Mouse (Mus musculus): ENCODE results near the gene Klf3. TPM values are rescaled to one million over a fixed set of nuclear protein-coding genes. Genes with fewer than 3 reads are reported as not detected.

Klf3 gene
- polyA plus RNA-seq (2012; rRNA removed) (34.2 and 42.8 TPM in 2 replicates), polyA plus RNA-seq (2014; fragmentation: Nextera tagmentation; extraction: Ambion mirVana) (69.8 and 83.9 TPM in 2 replicates)

DNA sequence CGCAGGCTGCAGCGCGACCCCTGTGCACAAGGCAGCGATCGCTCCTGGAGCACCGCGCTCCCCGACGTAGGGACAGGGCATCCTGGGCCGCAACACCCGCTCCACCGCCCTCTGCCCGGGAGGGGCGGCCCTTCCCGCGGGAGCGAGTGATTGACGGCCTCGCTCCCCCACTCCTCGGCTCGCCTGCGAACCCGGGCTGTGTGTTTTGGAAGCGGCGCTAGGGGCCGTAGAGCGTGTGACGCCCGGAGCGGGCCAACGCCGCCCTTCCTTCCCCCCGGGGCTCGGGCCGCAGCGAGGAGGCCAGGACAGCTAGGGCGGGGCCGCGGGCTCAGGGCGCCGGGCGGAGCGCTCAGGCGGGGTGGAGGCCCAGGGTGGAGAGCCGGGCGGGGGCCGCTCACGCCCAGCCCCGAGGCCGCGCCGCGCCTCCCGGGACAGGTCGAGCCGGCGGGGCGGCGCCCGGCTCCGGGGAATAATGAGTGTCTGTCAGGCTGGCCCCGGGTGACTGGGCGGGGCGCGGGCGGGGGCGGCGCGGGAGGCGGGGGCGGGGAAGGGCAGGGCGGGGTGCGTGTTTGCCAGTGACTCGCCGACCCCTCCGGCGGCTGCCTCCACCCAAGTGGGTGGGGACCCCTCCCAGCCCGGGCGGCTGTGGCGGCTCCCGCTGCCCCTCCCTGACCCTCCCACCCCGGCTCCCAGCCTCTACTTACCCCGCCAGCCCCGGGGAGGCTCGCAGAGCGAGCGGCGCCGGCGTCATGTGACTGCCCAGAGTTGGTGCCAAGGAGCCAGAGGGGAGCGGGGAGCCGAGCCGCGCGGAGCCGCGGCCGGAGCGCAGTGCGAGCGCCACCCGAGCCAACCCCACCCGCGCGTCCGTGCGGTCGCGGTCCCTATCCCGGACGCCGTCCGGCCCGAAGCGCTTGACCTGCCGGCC is at the start of gene Klf3:
Gene Klf3, plus strand, starts transcription at position 594 of the 925 bp plus-strand sequence.
- no peaks in the 10 kb centered on the region; the same call in 1 of the 2 replicates for H3K36me3 ChIP-seq (replicated peaks; ENCODE audit: control insufficient read depth, insufficient read depth, low read depth)
- peak within 1 kb of the TSS; percentile 88 for H3K4me2 ChIP-seq (ENCODE audit: low read depth)
- under 1% methylated on average over 92 of the region's 116 CpGs for WGBS (ENCODE audit: insufficient replicate concordance)
- TF ChIP-seq CTCF (IDR thresholded peaks at IDR 0.05; ENCODE audit: low read depth) (peak; percentile 25; the same call in 1 of the 2 replicates), EP300 (IDR thresholded peaks at IDR 0.05; ENCODE audit: low read depth) (0 out of 2 replicates have a peak, but pooled peaks have one; percentile 40)
- peaks cover 33 to 34% of the 10 kb centered on the region in 2 experiments for H3K4me1 ChIP-seq (replicated peaks; ENCODE audit: control insufficient read depth in 2 of 2, insufficient read depth in 2 of 2, low read length in 1 of 2)
- no peaks in the 10 kb centered on the region for H3K9me3 ChIP-seq (ENCODE audit: control insufficient read depth, low read length)
- H3K4me3 ChIP-seq (ENCODE audit: insufficient read depth in 1 of 2, low read depth in 2 of 2, low read length in 2 of 2) = peak within 1 kb of the TSS; percentile 97 to 98
- H3K27me3 ChIP-seq (ENCODE audit: control insufficient read depth, insufficient read depth, low read length) = peaks cover 6% of the 10 kb centered on the region; the same call in 1 of the 2 replicates
- DNase-seq (ENCODE audit: low read depth in 3 of 3, low spot score in 3 of 3) (peak; percentile 88 to 93 (median 92)), ATAC-seq (ENCODE audit: insufficient read depth) (peak; percentile 93)
- peak within 1 kb of the TSS; percentile 92 for H3K27ac ChIP-seq
- H3K9ac ChIP-seq (replicated peaks) = peak within 1 kb of the TSS; percentile 100

DNA sequence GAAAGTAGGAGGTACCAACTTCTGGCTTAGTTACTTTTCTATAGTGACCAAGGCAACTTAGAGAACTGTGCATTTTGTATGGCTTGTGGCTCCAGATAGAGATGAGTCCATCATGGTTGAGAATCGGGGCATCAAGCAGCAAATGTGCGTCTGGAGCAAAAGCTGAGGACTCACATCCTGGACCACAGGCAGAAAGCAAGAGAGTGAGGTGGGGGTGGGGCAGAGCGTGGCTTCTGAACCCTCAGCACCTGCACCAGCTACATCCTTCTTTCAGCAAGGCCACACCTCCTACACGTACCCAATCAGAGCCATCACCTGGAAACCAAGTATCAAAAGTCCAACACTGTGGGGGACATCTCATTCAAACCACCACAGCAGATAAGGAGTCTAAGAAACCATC is 40.9 kb upstream of the Klf3 start:
- Histone ChIP-seq H3K9ac (replicated peaks) (no peak overlapping the region), H3K27me3 (ENCODE audit: control insufficient read depth, insufficient read depth, low read length) (no peaks in the 10 kb centered on the region), H3K27ac (no peak overlapping the region), H3K9me3 (ENCODE audit: control insufficient read depth, low read length) (no peaks in the 10 kb centered on the region), H3K4me3 (ENCODE audit: insufficient read depth in 1 of 2, low read depth in 2 of 2, low read length in 2 of 2) (no peak overlapping the region), H3K4me1 (replicated peaks; ENCODE audit: control insufficient read depth in 2 of 2, insufficient read depth in 2 of 2, low read length in 1 of 2) (no peaks in the 10 kb centered on the region), H3K4me2 (ENCODE audit: low read depth) (no peak overlapping the region), H3K36me3 (replicated peaks; ENCODE audit: control insufficient read depth, insufficient read depth, low read depth) (no peaks in the 10 kb centered on the region)
- WGBS (ENCODE audit: insufficient replicate concordance) = 72% methylated on average over 4 of the region's 4 CpGs
- TF ChIP-seq CTCF (IDR thresholded peaks at IDR 0.05; ENCODE audit: low read depth) = no peak
- no peak for TF ChIP-seq EP300 (IDR thresholded peaks at IDR 0.05; ENCODE audit: low read depth)
- ATAC-seq (ENCODE audit: insufficient read depth) (no peak), DNase-seq (ENCODE audit: low read depth in 3 of 3, low spot score in 3 of 3) (no peak)

DNA sequence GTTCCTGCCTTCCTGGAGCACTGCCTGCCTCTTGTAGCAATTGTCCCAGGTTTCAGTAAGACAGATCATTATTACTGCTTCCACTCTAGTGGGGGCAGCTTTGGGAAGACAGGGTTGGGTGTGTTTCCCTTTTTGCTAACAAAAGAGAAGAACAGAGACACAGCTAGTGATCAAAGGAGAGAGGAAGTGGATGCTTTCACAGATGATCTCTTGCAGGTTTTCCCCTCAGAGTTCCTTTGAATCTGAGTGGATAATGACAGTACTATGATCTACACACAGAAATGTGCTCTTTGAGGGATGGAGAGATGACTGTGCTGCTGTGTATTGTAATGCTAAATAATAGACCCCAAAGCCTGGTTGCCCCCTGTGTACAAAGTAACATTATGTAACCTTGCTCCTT is 38.7 kb upstream of the Klf3 start:
- no peaks in the 10 kb centered on the region for H3K36me3 ChIP-seq (replicated peaks; ENCODE audit: control insufficient read depth, insufficient read depth, low read depth)
- H3K27me3 ChIP-seq (ENCODE audit: control insufficient read depth, insufficient read depth, low read length) = no peaks in the 10 kb centered on the region
- no peak overlapping the region for H3K27ac ChIP-seq
- no peak overlapping the region for H3K4me2 ChIP-seq (ENCODE audit: low read depth)
- no peak overlapping the region for H3K9ac ChIP-seq (replicated peaks)
- no peak for DNase-seq (ENCODE audit: low read depth in 3 of 3, low spot score in 3 of 3)
- no peak for ATAC-seq (ENCODE audit: insufficient read depth)
- TF ChIP-seq CTCF (IDR thresholded peaks at IDR 0.05; ENCODE audit: low read depth) = no peak
- TF ChIP-seq EP300 (IDR thresholded peaks at IDR 0.05; ENCODE audit: low read depth) = no peak
- no peaks in the 10 kb centered on the region for H3K9me3 ChIP-seq (ENCODE audit: control insufficient read depth, low read length)
- H3K4me1 ChIP-seq (replicated peaks; ENCODE audit: control insufficient read depth in 2 of 2, insufficient read depth in 2 of 2, low read length in 1 of 2) = no peaks in the 10 kb centered on the region
- no peak overlapping the region for H3K4me3 ChIP-seq (ENCODE audit: insufficient read depth in 1 of 2, low read depth in 2 of 2, low read length in 2 of 2)

DNA sequence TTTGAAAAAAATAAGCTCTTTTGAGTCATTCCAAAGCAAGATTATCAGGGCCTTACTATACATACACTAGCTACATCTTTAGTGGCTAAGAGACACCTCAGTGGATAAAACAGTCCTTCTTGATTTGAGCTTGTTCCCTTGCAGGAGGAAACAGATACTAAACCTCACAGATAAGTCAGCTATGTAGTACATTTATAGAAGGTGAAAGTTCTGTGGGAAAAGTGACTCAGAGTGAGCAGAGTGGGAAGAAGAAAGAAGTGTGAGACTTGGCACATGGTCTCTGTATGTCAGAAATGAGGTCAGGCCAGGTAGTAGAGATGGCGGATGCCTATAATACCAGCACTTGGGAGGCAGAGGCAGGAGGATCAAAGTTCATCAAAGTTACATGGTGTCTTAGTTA is 37.4 kb upstream of the Klf3 start:
- Histone ChIP-seq H3K4me3 (ENCODE audit: insufficient read depth in 1 of 2, low read depth in 2 of 2, low read length in 2 of 2) (no peak overlapping the region), H3K4me1 (replicated peaks; ENCODE audit: control insufficient read depth in 2 of 2, insufficient read depth in 2 of 2, low read length in 1 of 2) (no peaks in the 10 kb centered on the region), H3K9me3 (ENCODE audit: control insufficient read depth, low read length) (no peaks in the 10 kb centered on the region), H3K27me3 (ENCODE audit: control insufficient read depth, insufficient read depth, low read length) (no peaks in the 10 kb centered on the region), H3K36me3 (replicated peaks; ENCODE audit: control insufficient read depth, insufficient read depth, low read depth) (no peaks in the 10 kb centered on the region), H3K27ac (no peak overlapping the region), H3K9ac (replicated peaks) (no peak overlapping the region), H3K4me2 (ENCODE audit: low read depth) (no peak overlapping the region)
- DNase-seq (ENCODE audit: low read depth in 3 of 3, low spot score in 3 of 3) (no peak), ATAC-seq (ENCODE audit: insufficient read depth) (no peak)
- TF ChIP-seq EP300 (IDR thresholded peaks at IDR 0.05; ENCODE audit: low read depth) (no peak), CTCF (IDR thresholded peaks at IDR 0.05; ENCODE audit: low read depth) (no peak)
- 91% methylated on average over 1 of the region's 1 CpGs for WGBS (ENCODE audit: insufficient replicate concordance)

DNA sequence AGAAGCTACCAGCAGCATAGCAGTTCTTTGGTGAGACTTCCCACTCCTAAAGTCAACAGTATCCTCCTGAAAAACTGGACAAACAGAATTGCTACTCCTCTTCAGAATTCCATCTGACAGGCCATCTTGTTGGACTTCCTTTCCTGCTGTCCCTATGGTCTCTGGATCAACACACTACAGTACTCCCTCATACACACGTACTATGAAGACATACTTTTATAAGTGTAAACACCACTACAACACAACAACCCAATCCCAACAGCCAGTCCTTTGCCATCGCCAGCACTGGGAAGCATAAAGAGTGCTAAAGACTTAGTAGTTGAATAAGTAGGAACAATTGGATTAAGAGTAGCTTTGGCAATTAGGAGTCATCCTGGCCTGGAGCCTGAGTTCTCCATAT is 36.6 kb upstream of the Klf3 start:
- Histone ChIP-seq H3K4me1 (replicated peaks; ENCODE audit: control insufficient read depth in 2 of 2, insufficient read depth in 2 of 2, low read length in 1 of 2) (no peaks in the 10 kb centered on the region), H3K4me3 (ENCODE audit: insufficient read depth in 1 of 2, low read depth in 2 of 2, low read length in 2 of 2) (no peak overlapping the region), H3K27me3 (ENCODE audit: control insufficient read depth, insufficient read depth, low read length) (no peaks in the 10 kb centered on the region), H3K27ac (no peak overlapping the region), H3K9ac (replicated peaks) (no peak overlapping the region), H3K36me3 (replicated peaks; ENCODE audit: control insufficient read depth, insufficient read depth, low read depth) (no peaks in the 10 kb centered on the region), H3K9me3 (ENCODE audit: control insufficient read depth, low read length) (no peaks in the 10 kb centered on the region), H3K4me2 (ENCODE audit: low read depth) (no peak overlapping the region)
- ATAC-seq (ENCODE audit: insufficient read depth) = no peak
- WGBS (ENCODE audit: insufficient replicate concordance) = 69% methylated on average over 2 of the region's 2 CpGs
- no peak for TF ChIP-seq CTCF (IDR thresholded peaks at IDR 0.05; ENCODE audit: low read depth)
- TF ChIP-seq EP300 (IDR thresholded peaks at IDR 0.05; ENCODE audit: low read depth) = no peak
- DNase-seq (ENCODE audit: low read depth in 3 of 3, low spot score in 3 of 3) = no peak

Data from liver, embryonic 14.5 days (tissue).